Mouse (Mus musculus) erythroblast, embryonic 14.5 days (primary cell): ENCODE data around the gene Tbxas1. TPM values are rescaled to one million over a fixed set of nuclear protein-coding genes. Genes with fewer than 3 reads are reported as not detected.

Experiments used
- H3K27me3 ChIP-seq: 2 replicates; pipeline ENCODE4 v1.6.1; 2012; ENCODE audit warnings: inconsistent platforms; ENCODE audit not compliant: control insufficient read depth
- H3K36me3 ChIP-seq: 2 replicates; pipeline ENCODE4 v1.6.1; 2012; ENCODE audit warnings: mild to moderate bottlenecking, inconsistent platforms; ENCODE audit not compliant: control insufficient read depth
- H3K4me1 ChIP-seq: 2 replicates; pipeline ENCODE4 v1.6.1; 2012; ENCODE audit warnings: inconsistent platforms; ENCODE audit not compliant: control insufficient read depth
- H3K4me3 ChIP-seq: replicated peaks from 2 replicates; pipeline ENCODE3; 2012; ENCODE audit warnings: moderate library complexity, mild to moderate bottlenecking, inconsistent platforms
- H3K9me3 ChIP-seq: 2 replicates; pipeline ENCODE4 v1.6.1; 2012; ENCODE audit warnings: low read length, inconsistent platforms, mixed read lengths; ENCODE audit not compliant: control insufficient read depth
- GATA1 ChIP-seq: IDR thresholded peaks from 2 replicates; pipeline ENCODE4 v1.6.1; 2012; ENCODE audit warnings: low read length, inconsistent platforms, mixed read lengths
- TAL1 ChIP-seq: IDR thresholded peaks from 3 replicates; pipeline ENCODE4 v1.6.1; 2012; ENCODE audit warnings: low read length, inconsistent platforms, mixed read lengths
- polyA plus RNA-seq: library from polyadenylated mRNA; stranded (reverse); fragments of >175 nt; gene quantifications from 2 replicates; pipeline ENCODE4 v1.2.3, GENCODE M21; 2012

Tbxas1 gene
- polyA plus RNA-seq, 1 experiment: 0.19 TPM

- no peaks in the 10 kb centered on the region for H3K9me3 ChIP-seq
- peak overlapping the region; percentile 49 for H3K4me3 ChIP-seq
- H3K27me3 ChIP-seq: peaks cover 4% of the 10 kb centered on the region; the same call in 1 of the 2 replicates
- peaks cover 96% of the 10 kb centered on the region for H3K4me1 ChIP-seq
- TF ChIP-seq GATA1 (peak; percentile 62), TAL1 (peak; percentile 63; the same call in 2 of the 3 replicates)
- H3K36me3 ChIP-seq: peaks cover 8% of the 10 kb centered on the region; the same call in 1 of the 2 replicates
These were observed 24.9 kb downstream of the Tbxas1 start for GRCm38 (mm10) chr6:38900073-38900472.

- peaks cover 8% of the 10 kb centered on the region; the same call in 1 of the 2 replicates for H3K36me3 ChIP-seq
- H3K9me3 ChIP-seq: no peaks in the 10 kb centered on the region
- H3K27me3 ChIP-seq: peaks cover 4% of the 10 kb centered on the region; the same call in 1 of the 2 replicates
- TF ChIP-seq TAL1 (peak; percentile 72), GATA1 (peak; percentile 88)
- peaks cover 94% of the 10 kb centered on the region for H3K4me1 ChIP-seq
- H3K4me3 ChIP-seq: peak overlapping the region; percentile 49
These were observed 25.4 kb downstream of the Tbxas1 start for GRCm38 (mm10) chr6:38900479-38901126.

GRCm38 (mm10) chr6:38901152-38901551 lies 25.9 kb downstream of the Tbxas1 start:
- Histone ChIP-seq H3K36me3 (peaks cover 8% of the 10 kb centered on the region; the same call in 1 of the 2 replicates), H3K4me3 (peak overlapping the region; percentile 49), H3K27me3 (peaks cover 4% of the 10 kb centered on the region; the same call in 1 of the 2 replicates), H3K9me3 (no peaks in the 10 kb centered on the region), H3K4me1 (peaks cover 94% of the 10 kb centered on the region)
- TF ChIP-seq GATA1: no peak
- no peak for TF ChIP-seq TAL1

- peaks cover 94% of the 10 kb centered on the region for H3K4me1 ChIP-seq
- H3K9me3 ChIP-seq: no peaks in the 10 kb centered on the region
- H3K4me3 ChIP-seq: peak overlapping the region; percentile 49
- no peak for TF ChIP-seq TAL1
- no peak for TF ChIP-seq GATA1
- H3K27me3 ChIP-seq: peaks cover 3% of the 10 kb centered on the region; the same call in 1 of the 2 replicates
- H3K36me3 ChIP-seq: peaks cover 8% of the 10 kb centered on the region; the same call in 1 of the 2 replicates
These were observed 26.4 kb downstream of the Tbxas1 start for GRCm38 (mm10) chr6:38901636-38902035.

- H3K4me1 ChIP-seq: peaks cover 93% of the 10 kb centered on the region
- H3K9me3 ChIP-seq: no peaks in the 10 kb centered on the region
- H3K27me3 ChIP-seq: no peaks in the 10 kb centered on the region
- H3K36me3 ChIP-seq: peaks cover 8% of the 10 kb centered on the region; the same call in 1 of the 2 replicates
- no peak for TF ChIP-seq TAL1
- no peak for TF ChIP-seq GATA1
- H3K4me3 ChIP-seq: no peak overlapping the region
These were observed 27.7 kb downstream of the Tbxas1 start for GRCm38 (mm10) chr6:38902820-38903439.

GRCm38 (mm10) chr6:38906005-38906404 lies 30.8 kb downstream of the Tbxas1 start:
- H3K4me3 ChIP-seq: no peak overlapping the region
- TF ChIP-seq TAL1: no peak
- no peak for TF ChIP-seq GATA1
- H3K36me3 ChIP-seq: peaks cover 12% of the 10 kb centered on the region
- H3K27me3 ChIP-seq: no peaks in the 10 kb centered on the region
- no peaks in the 10 kb centered on the region for H3K9me3 ChIP-seq
- H3K4me1 ChIP-seq: peaks cover 94% of the 10 kb centered on the region

GRCm38 (mm10) chr6:38908401-38908800 lies 33.2 kb downstream of the Tbxas1 start:
- H3K4me1 ChIP-seq: peaks cover 94% of the 10 kb centered on the region
- peaks cover 19% of the 10 kb centered on the region for H3K36me3 ChIP-seq
- TF ChIP-seq TAL1 (no peak), GATA1 (no peak)
- no peak overlapping the region for H3K4me3 ChIP-seq
- no peaks in the 10 kb centered on the region for H3K27me3 ChIP-seq
- no peaks in the 10 kb centered on the region for H3K9me3 ChIP-seq

GRCm38 (mm10) chr6:38910828-38911559 lies 35.8 kb downstream of the Tbxas1 start:
- Histone ChIP-seq H3K27me3 (no peaks in the 10 kb centered on the region), H3K4me1 (peaks cover 98% of the 10 kb centered on the region), H3K9me3 (no peaks in the 10 kb centered on the region), H3K4me3 (peak overlapping the region; percentile 28), H3K36me3 (peaks cover 37% of the 10 kb centered on the region)
- TF ChIP-seq GATA1 (peak; percentile 99), TAL1 (peak; percentile 96)
